Mouse (Mus musculus) limb, embryonic 13.5 days (tissue): ENCODE results near the gene Gm9922. TPM values are rescaled to one million over a fixed set of nuclear protein-coding genes. Genes with fewer than 3 reads are reported as not detected.

ENCODE experiments used
- polyA plus RNA-seq: library from polyadenylated mRNA; unstranded; fragments of >200 nt; fragmentation: Nextera tagmentation; extraction: Ambion mirVana; gene quantifications from 2 replicates; pipeline ENCODE4 v1.2.1, GENCODE M21; 2015

Gene Gm9922
- polyA plus RNA-seq, 1 experiment from 2014 or later, result 3.8 TPM

Other genes starting within 250 kb of the Gm9922 start
- 12.2 and 12.3 TPM in 2 replicates for gene Tbc1d4, start 120.6 kb downstream of the Gm9922 start, polyA plus RNA-seq
- gene Commd6, start 89.1 kb downstream of the Gm9922 start, polyA plus RNA-seq, result 86.7 and 89.7 TPM in 2 replicates
- 121 and 123 TPM in 2 replicates for gene Uchl3, start 75.8 kb downstream of the Gm9922 start, polyA plus RNA-seq
- 12.2 and 14.4 TPM in 2 replicates for gene Lmo7, start 143 bp upstream of the Gm9922 start, polyA plus RNA-seq